Mouse (Mus musculus) ZHBTc4 (cell line): Measurements from ENCODE around the gene Adgrg4.

Source experiments
- DNase-seq: peaks from one replicate; pipeline ENCODE4 v3.0.0-alpha.2; 2011; ENCODE audit warnings: low read depth, low spot score

The Adgrg4 gene

DNA sequence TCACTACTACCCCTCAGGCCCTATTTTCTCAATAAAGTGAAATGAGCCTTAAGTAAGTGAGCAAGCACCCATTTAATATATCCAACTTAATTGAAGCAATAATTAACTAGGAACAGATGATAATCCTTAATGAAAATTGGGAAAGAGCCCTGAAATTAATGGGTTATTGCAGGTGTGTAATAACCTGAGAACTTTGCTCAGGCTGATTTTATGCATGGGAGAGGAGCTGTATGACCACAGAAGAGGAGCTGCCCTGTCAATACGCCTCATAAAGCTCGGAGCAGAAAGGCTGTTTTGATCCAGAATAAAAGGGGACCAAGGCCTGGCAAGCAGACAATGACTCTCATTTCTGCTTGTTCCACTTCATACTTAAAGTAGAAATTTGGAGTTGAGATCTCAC lies at the start of gene Adgrg4:
Gene Adgrg4 (plus strand): TSS at position 301 of the 400 bp plus-strand sequence.
- no peak for DNase-seq

DNA sequence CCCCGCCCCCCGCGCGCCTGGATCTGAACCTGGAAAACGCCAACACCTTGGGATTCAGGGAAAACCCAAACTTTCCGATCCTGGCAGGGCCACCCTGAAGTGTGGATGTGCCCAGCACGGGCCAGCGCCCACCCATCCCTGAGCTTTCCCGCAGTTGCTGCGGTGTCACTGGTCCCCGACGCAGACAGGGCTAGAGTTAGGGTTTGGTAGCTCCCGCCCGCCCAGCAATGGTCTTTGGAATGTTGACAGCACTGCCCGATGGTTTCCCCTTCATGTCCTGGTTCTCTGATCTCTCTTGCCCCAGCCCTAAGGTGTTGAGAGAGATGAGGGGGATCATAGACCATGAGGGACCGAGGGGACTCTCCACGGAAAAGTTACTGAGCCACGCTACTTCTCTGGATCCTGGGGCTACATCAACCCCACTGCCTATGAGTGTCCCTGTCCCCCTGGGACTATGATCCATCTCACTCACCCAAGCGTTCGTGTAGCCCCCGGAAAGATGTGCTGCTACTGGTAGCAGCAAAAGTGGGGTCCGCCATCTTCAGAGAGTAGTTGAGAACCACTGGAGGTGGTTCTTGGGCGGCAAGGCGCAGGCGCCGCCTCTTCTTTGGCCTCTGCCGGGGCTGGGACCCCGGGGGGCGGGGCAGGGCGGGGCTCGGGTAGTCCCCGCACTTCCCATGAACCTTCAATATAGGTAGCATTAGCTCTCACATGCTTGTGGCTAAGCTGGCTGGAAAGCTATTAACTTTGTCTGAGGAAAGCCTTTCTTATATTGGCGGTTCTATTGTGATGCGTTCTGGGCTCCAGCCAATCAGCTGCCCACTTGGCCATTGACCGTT lies 48.0 kb upstream of the Adgrg4 start, which contains the start of gene Map7d3:
Gene Map7d3 (minus strand): TSS at position 562 of the 839 bp plus-strand sequence.
- peak; percentile 38 for DNase-seq

DNA sequence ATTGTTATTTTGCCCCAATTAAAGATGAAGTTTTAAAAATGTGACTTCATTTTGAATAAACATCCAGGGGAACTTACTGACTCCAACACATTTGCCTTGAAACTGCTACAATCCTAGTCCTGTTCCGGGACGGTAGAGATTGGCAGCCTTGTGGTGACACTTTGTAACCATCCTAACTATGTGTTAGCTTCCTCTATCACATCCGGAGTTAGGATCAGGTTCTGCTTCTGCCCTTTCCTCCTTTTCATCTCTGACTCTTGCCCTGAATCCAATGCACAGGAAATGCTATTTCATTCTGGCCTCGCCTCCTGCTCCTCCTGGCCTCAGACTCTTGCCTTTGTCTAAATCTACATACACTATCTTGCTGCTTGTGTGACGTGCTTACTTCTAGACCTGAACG lies 42.5 kb upstream of the Adgrg4 start:
- DNase-seq, result no peak

DNA sequence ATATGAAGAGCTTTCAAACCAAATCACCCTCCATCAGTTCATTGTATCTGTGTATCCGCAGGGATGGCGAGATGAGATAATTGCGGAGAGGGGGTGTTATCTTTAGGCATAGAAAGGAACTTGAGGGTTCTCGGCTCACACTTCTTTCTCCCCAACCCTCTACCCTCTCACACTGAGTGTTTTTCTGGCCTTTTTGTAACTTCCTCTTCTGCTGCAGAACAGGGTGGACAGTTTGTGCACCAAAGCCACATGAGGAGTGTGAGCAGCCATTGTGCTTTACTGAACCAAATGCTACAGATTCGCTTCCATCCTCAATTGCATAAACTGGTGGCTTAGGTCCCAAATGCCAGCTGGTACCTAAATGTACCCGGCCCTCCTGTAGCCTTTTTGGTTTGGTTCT lies 34.1 kb upstream of the Adgrg4 start:
- DNase-seq, result no peak

DNA sequence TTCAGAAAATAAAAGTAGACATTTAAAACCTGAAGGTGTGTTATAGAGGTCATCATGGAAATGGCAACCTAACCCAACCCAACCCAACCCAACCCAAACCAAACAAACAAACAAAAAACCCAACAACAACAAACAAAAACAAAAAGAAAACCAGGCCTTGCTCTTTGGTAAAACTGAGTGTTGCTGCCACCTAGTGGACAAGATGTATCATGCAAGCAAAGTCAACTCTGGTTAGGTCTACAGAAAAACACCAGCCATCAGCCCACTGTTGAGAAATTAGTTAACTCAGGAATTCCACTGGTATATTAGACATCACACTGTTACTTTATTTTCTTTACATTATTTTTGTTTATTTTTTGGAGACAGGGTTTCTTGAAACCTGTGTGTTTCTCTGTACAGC lies 30.6 kb upstream of the Adgrg4 start:
- DNase-seq, result peak; percentile 35

DNA sequence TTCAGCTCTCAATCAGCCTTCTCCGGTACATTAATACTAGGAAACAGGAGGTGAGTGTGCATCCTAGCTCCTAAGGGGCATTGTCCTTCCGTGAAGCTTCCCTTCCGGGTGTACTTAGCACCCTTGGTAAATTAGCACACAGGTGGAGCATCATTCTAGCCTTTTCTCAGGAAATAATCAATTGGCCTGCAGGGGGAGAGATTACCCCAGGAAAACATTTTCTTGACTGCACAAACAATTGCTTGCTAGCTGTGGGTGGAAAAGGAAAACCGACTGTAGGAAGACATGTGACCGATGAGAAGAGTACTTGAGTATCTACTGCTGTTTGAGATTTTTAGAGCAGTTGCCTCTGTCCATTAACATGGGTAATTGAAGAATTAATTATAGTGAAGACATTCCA lies 28.7 kb upstream of the Adgrg4 start:
- DNase-seq, result peak; percentile 9

DNA sequence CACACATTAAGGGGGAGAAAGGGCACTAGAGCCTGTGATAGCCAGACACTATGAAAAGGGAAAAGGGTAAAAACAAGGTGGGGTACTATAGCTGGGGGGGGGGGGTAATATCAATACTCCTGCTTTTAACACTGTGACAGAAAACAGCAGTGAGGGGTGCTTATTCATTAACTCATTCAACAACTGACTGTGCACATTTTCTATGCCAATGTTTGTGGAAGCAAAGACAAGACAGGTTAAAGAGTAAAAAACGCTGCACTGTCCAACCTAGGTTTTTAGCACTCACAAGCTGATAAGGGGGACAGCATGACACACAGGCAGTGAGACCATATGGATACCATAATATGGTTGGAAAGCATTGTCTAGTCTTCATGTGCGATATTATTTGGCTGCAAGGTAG lies 142.9 kb downstream of the Adgrg4 start:
- DNase-seq, result no peak

DNA sequence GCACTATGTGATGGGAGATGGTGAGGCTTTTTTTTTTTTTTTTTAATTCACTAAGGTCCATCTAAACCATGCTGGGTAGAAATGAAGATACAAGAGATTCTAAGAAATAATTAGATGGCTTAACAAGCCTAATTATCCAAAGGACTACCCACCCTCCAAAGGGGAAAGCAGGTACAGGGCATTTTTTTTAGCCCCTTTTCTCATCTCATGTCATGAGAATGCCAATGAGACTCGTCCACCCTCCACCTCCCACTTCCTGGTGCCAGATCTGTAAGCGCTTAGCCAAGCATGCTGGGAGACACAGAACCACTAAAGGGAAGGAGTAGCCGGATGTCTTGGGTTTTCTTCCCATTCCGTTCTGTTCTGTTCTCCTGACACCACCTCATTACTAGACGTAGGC lies 172.8 kb downstream of the Adgrg4 start, which contains the start of gene Brs3:
Gene Brs3 (plus strand): TSS at position 301 of the 400 bp plus-strand sequence.
- DNase-seq, result no peak

DNA sequence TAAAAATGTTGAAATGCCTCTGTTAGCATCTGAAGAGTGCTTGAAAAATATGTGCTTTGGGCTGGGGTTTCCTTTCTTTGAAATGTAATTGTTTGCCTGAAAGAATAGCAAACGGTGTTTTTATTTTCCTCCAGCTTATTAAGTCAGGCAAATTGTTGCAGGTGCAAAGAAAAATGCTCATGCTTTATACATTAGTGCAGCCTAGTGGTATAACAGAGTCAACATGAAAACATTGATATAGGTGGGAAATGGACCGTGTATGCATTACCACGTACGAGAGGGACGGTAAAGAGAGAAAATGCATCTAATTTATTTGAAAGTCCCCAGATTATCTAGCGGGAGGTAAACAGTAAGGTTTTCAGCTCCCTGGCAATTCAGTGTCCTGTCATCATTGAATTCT lies 173.9 kb downstream of the Adgrg4 start:
- DNase-seq, result no peak
